Mouse (Mus musculus) neural tube, embryonic 14.5 days (tissue): Measurements from ENCODE around the gene Lrmda. TPM values are rescaled to one million over a fixed set of nuclear protein-coding genes. Genes with fewer than 3 reads are reported as not detected.

Experiments used
- ATAC-seq: fragments of 200-750 bp; cut with Nextera tagmentation; 2 replicates; pipeline ENCODE4 v1.8.0; 2017; ENCODE audit warnings: low read depth, mild to moderate bottlenecking, moderate TSS enrichment, moderate library complexity
- H3K27ac ChIP-seq: fragments of 300-500 bp; sonication (generic); 2 replicates; pipeline ENCODE4 v1.5.1; 2014; ENCODE audit warnings: low read depth, mild to moderate bottlenecking, control low read depth, low read length, moderate library complexity, mixed read lengths
- H3K27me3 ChIP-seq: fragments of 300-500 bp; sonication (generic); 2 replicates; pipeline ENCODE4 v1.6.1; 2014; ENCODE audit warnings: low read length; ENCODE audit not compliant: control insufficient read depth, insufficient read depth
- H3K36me3 ChIP-seq: fragments of 300-500 bp; sonication (generic); 2 replicates; pipeline ENCODE4 v1.6.1; 2014; ENCODE audit warnings: low read length, mixed read lengths; ENCODE audit not compliant: control insufficient read depth, insufficient read depth
- H3K4me1 ChIP-seq: fragments of 300-500 bp; sonication (generic); 2 replicates; pipeline ENCODE4 v1.6.1; 2014; ENCODE audit warnings: low read length; ENCODE audit not compliant: control insufficient read depth, insufficient read depth
- H3K4me2 ChIP-seq: fragments of 300-500 bp; sonication (generic); 2 replicates; pipeline ENCODE4 v1.6.1; 2014; ENCODE audit warnings: mild to moderate bottlenecking, low read depth, low read length, control low read depth
- H3K4me3 ChIP-seq: fragments of 300-500 bp; sonication (generic); 2 replicates; pipeline ENCODE4 v1.5.1; 2014; ENCODE audit warnings: low read depth, low read length, control low read depth, mixed read lengths
- H3K9ac ChIP-seq: fragments of 300-500 bp; sonication (generic); replicated peaks from 2 replicates; pipeline ENCODE4 v1.6.1; 2014; ENCODE audit warnings: low read depth, mild to moderate bottlenecking, control low read depth, low read length, mixed read lengths
- H3K9me3 ChIP-seq: fragments of 300-500 bp; sonication (generic); 2 replicates; pipeline ENCODE4 v1.6.1; 2016; ENCODE audit warnings: low read length; ENCODE audit not compliant: control insufficient read depth
- WGBS: fragments of 180-500 bp; shearing (Covaris S2); extraction: QIAGEN DNeasy Blood & Tissue Kit; methylation state at CpG from one replicate; pipeline ENCODE4 v1.1.7; 2014; 5-methylcytosine and 5-hydroxymethylcytosine counted together
- polyA plus RNA-seq: library from polyadenylated mRNA; unstranded; fragments of >200 nt; fragmentation: Nextera tagmentation; extraction: Ambion mirVana; gene quantifications from 2 replicates; pipeline ENCODE4 v1.2.1, GENCODE M21; 2014

Gene Lrmda
- polyA plus RNA-seq, 1 experiment from 2014 or later: 0.35 TPM

DNA sequence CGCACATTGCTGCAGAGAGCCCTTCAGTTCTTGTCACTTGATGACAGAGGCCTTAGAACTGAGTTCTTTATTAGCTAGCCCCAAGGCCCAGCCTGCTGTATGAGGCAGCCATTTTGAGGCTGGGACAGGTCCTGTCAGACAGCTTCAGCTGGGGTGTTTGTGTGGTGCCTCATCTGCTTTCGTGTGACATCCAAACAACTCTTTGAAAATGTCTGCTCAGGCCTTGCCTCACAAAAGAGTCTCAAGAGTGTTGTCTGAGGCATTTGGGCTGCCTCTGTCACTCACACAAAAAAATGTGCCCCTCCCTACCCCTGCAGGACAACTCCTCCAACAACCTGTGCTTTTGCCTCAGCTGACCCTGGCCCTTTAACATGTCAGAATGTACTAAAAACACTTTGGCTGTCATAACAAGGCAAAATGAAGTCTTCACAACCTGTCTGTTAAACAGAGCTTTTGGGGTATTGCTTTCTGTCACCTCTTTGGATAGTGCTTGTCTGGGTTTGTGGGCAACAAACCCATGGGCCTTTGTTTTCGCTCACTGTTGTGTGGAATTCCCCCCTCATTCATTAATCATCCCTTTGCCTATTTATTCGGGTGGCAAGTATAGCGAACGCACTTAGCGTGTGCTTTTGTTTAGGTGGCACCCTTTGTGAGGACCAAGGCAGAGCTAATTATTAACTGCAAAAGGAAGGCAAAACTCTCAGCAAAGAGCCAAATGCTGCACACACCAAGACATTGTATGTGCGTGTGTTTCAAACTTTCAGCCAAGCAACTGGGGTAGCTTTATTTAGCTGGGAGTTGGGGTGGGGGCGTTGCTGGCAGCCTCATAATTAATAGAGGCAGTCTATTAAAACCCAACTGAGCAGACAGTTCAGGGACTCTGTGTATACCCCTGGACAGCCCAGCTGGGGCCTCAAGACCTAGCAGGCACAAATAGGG is 660.5 kb downstream of the Lrmda start:
- no peak overlapping the region for H3K9ac ChIP-seq

GRCm38 (mm10) chr14:22686886-22687285 is 667.4 kb downstream of the Lrmda start:
- 67% methylated on average over 4 of the region's 4 CpGs for WGBS
- ATAC-seq: no peak
- Histone ChIP-seq H3K4me3 (no peak overlapping the region), H3K9ac (no peak overlapping the region), H3K27me3 (no peaks in the 10 kb centered on the region), H3K4me2 (no peak overlapping the region), H3K36me3 (no peaks in the 10 kb centered on the region), H3K27ac (no peak overlapping the region), H3K4me1 (no peaks in the 10 kb centered on the region), H3K9me3 (no peaks in the 10 kb centered on the region)

More for the DNA sequence above, 660.5 kb downstream of the Lrmda start:
- no peaks in the 10 kb centered on the region for H3K36me3 ChIP-seq
- no peaks in the 10 kb centered on the region for H3K27me3 ChIP-seq
- H3K27ac ChIP-seq: no peak overlapping the region
- no peaks in the 10 kb centered on the region for H3K4me1 ChIP-seq
- no peaks in the 10 kb centered on the region for H3K9me3 ChIP-seq
- H3K4me2 ChIP-seq: no peak overlapping the region
- 17% methylated on average over 9 of the region's 9 CpGs for WGBS
- no peak overlapping the region for H3K4me3 ChIP-seq
- peak; percentile 77 for ATAC-seq

GRCm38 (mm10) chr14:22688399-22688798 is 668.9 kb downstream of the Lrmda start:
- H3K27me3 ChIP-seq: no peaks in the 10 kb centered on the region
- H3K27ac ChIP-seq: no peak overlapping the region
- no peaks in the 10 kb centered on the region for H3K36me3 ChIP-seq
- no peaks in the 10 kb centered on the region for H3K9me3 ChIP-seq
- H3K4me2 ChIP-seq: no peak overlapping the region
- no peak overlapping the region for H3K9ac ChIP-seq
- no peak overlapping the region for H3K4me3 ChIP-seq
- no peaks in the 10 kb centered on the region for H3K4me1 ChIP-seq
- no peak for ATAC-seq
- 91% methylated on average over 2 of the region's 2 CpGs for WGBS

DNA sequence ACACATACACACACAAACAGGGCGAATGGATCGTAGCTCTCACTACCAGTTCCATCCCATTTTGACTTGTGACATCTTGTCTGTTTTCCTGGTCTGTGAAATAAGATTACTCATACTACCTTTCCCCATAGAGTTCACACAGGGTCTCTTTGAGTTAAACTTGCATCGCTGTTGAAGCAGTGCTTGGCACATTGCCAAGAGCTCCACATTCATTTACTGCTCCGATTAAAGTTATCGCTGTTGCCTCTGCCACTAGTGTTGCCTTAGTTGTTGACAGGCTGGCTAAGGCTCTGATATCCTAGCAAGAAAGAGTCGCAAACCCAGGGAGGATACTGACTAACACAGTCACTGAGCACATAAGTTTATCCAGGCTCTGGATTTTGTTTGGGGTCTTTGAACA is 675.9 kb downstream of the Lrmda start:
- 54% methylated on average over 6 of the region's 6 CpGs for WGBS
- H3K4me2 ChIP-seq: no peak overlapping the region
- no peaks in the 10 kb centered on the region for H3K9me3 ChIP-seq
- no peaks in the 10 kb centered on the region for H3K27me3 ChIP-seq
- no peak overlapping the region for H3K4me3 ChIP-seq
- H3K4me1 ChIP-seq: no peaks in the 10 kb centered on the region
- no peak overlapping the region for H3K27ac ChIP-seq
- no peaks in the 10 kb centered on the region for H3K36me3 ChIP-seq
- ATAC-seq: no peak
- no peak overlapping the region for H3K9ac ChIP-seq

DNA sequence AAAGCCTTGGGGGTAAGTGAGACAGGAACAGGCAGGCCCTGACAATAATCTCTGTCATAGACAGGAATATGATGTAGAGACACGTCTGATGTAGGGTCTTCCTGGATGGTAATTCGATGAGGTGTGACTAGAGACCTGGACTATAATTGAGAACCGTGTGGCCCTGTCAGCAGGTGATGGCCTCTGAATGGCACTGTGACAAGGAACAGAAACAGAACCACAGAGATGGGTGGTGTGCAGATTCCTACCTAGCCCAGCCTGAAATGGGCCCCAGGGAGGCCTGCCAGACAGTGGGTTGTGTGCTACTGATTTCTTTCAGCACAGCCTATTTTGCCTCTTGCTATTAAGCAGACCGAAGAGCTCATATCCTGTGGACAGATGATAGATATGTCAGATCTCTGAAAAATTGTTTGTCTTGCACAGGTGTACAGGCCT is 676.4 kb downstream of the Lrmda start:
- Histone ChIP-seq H3K27me3 (no peaks in the 10 kb centered on the region), H3K27ac (no peak overlapping the region), H3K4me1 (no peaks in the 10 kb centered on the region), H3K9ac (no peak overlapping the region), H3K36me3 (no peaks in the 10 kb centered on the region), H3K4me2 (no peak overlapping the region), H3K9me3 (no peaks in the 10 kb centered on the region), H3K4me3 (no peak overlapping the region)
- 83% methylated on average over 4 of the region's 4 CpGs for WGBS
- ATAC-seq: no peak

DNA sequence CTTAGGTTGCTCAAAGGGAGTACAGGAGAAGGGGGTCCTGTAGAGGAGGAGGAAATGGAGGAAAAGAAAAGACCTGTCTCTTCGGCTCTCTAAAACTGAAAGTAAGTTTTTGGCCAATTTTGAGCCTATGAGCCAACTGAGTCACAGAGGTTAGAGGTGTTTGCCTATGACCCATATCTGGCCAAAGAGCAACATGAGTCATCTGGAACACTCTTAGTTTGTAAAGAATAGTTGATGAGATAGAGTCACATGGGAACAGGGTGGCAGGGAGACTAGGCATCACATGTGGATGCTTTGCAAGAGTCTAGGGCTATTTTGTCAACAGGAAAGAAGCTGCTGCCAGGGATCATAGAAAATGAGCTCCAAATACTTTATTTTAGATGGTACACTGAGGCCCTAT is 680.7 kb downstream of the Lrmda start:
- Histone ChIP-seq H3K27me3 (no peaks in the 10 kb centered on the region), H3K4me1 (no peaks in the 10 kb centered on the region), H3K4me3 (no peak overlapping the region), H3K27ac (no peak overlapping the region), H3K9me3 (no peaks in the 10 kb centered on the region), H3K4me2 (no peak overlapping the region), H3K36me3 (no peaks in the 10 kb centered on the region), H3K9ac (no peak overlapping the region)
- no peak for ATAC-seq
- WGBS: 100% methylated on average over 1 of the region's 1 CpGs

GRCm38 (mm10) chr14:22700690-22701089 is 681.2 kb downstream of the Lrmda start:
- H3K4me1 ChIP-seq: no peaks in the 10 kb centered on the region
- H3K4me3 ChIP-seq: no peak overlapping the region
- no peaks in the 10 kb centered on the region for H3K9me3 ChIP-seq
- H3K27ac ChIP-seq: no peak overlapping the region
- 88% methylated on average over 2 of the region's 2 CpGs for WGBS
- no peaks in the 10 kb centered on the region for H3K27me3 ChIP-seq
- H3K4me2 ChIP-seq: no peak overlapping the region
- ATAC-seq: no peak
- no peaks in the 10 kb centered on the region for H3K36me3 ChIP-seq
- no peak overlapping the region for H3K9ac ChIP-seq

GRCm38 (mm10) chr14:22707958-22708701 is 688.6 kb downstream of the Lrmda start:
- ATAC-seq: no peak
- no peak overlapping the region for H3K4me3 ChIP-seq
- H3K4me1 ChIP-seq: no peaks in the 10 kb centered on the region
- no peak overlapping the region for H3K9ac ChIP-seq
- H3K36me3 ChIP-seq: no peaks in the 10 kb centered on the region
- no peak overlapping the region for H3K27ac ChIP-seq
- WGBS: 61% methylated on average over 9 of the region's 9 CpGs
- H3K4me2 ChIP-seq: no peak overlapping the region
- H3K27me3 ChIP-seq: no peaks in the 10 kb centered on the region
- H3K9me3 ChIP-seq: no peaks in the 10 kb centered on the region

DNA sequence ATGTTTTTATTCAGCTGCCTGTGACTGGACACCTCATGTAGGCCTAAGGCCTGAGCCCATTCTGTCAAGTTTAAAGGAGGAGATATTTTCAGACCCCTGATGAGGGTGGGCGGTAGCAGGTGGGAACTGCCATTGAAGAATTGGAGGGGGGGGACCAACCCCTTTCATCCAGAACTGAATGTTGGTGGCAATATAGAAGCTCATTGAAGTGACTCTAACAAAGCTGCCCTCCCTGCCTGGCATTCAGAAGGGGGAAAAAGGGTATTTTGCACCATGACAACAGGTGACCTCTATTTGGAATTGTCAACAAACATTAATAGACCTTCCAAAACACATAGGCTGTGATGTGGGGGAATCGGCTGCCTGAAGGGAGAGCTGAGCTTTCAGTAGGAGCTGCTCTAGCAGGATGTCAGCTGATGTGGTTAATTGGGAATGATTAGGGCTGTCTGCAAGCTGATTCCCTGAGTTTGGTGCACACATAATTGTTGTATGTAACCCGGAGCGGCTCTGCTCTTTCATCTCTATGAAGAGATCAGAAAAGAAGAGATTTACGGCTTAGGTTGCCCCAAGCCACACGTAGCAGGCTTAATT is 690.7 kb downstream of the Lrmda start:
- 20% methylated on average over 6 of the region's 6 CpGs for WGBS
- Histone ChIP-seq H3K4me1 (no peaks in the 10 kb centered on the region), H3K27me3 (no peaks in the 10 kb centered on the region), H3K9ac (no peak overlapping the region), H3K27ac (no peak overlapping the region), H3K36me3 (no peaks in the 10 kb centered on the region), H3K9me3 (no peaks in the 10 kb centered on the region), H3K4me2 (no peak overlapping the region), H3K4me3 (no peak overlapping the region)
- no peak for ATAC-seq
